Mouse (Mus musculus) CH12.LX (cell line): ENCODE data around the gene Hist1h4h. TPM values are rescaled to one million over a fixed set of nuclear protein-coding genes. Genes with fewer than 3 reads are reported as not detected.

Experiments used
- DNase-seq: peaks from one replicate; pipeline ENCODE4 v3.0.0-alpha.2; 2013; ENCODE audit errors: extremely low read depth
- H3K27ac ChIP-seq: 2 replicates; pipeline ENCODE4 v1.5.1; 2012; ENCODE audit warnings: low read depth, mild to moderate bottlenecking, control low read depth, moderate library complexity; ENCODE audit not compliant: insufficient read depth
- H3K27me3 ChIP-seq: replicated peaks from 2 replicates; pipeline ENCODE3; 2012; ENCODE audit warnings: inconsistent platforms
- H3K36me3 ChIP-seq, 2 experiments: replicated peaks in 1 of 2; 2 replicates each; pipeline versions ENCODE3 to v1.6.1; 2012; ENCODE audit warnings: inconsistent platforms in 1 of 2, low read length in 1 of 2, mild to moderate bottlenecking in 1 of 2, mixed read lengths in 1 of 2, moderate library complexity in 1 of 2; ENCODE audit not compliant: control insufficient read depth in 1 of 2, insufficient read depth in 1 of 2
- H3K4me1 ChIP-seq, 2 experiments: 2 replicates each; pipeline ENCODE4 v1.6.1; 2012; ENCODE audit warnings: inconsistent platforms in 1 of 2, moderate library complexity in 1 of 2; ENCODE audit not compliant: insufficient read depth in 2 of 2, control insufficient read depth in 1 of 2
- H3K4me2 ChIP-seq: 2 replicates; pipeline ENCODE4 v1.6.1; 2012; ENCODE audit warnings: low read depth, mild to moderate bottlenecking, control low read depth; ENCODE audit not compliant: poor library complexity, insufficient read depth, severe bottlenecking
- H3K4me3 ChIP-seq, 3 experiments: fragments of 150-350 bp in 1 of 3; sonication (generic) in 1 of 3; replicated peaks in 1 of 3; 2 replicates each; pipeline versions ENCODE3 to v1.5.1; 2011 to 2012; ENCODE audit warnings: low read depth in 2 of 3, low read length in 2 of 3, mild to moderate bottlenecking in 2 of 3, moderate library complexity in 2 of 3, control low read depth in 1 of 3, improper control_type of control experiment in 1 of 3, inconsistent platforms in 1 of 3, mixed read lengths in 1 of 3; ENCODE audit not compliant: poor library complexity in 1 of 3
- H3K79me2 ChIP-seq: replicated peaks from 2 replicates; pipeline ENCODE4 v1.6.1; 2012; ENCODE audit warnings: mild to moderate bottlenecking, moderate library complexity; ENCODE audit not compliant: control insufficient read depth, poor library complexity, insufficient read depth, severe bottlenecking; ENCODE audit errors: extremely low read depth
- H3K9ac ChIP-seq: 2 replicates; pipeline ENCODE4 v1.6.1; 2012; ENCODE audit warnings: low read depth, mild to moderate bottlenecking, control low read depth, moderate library complexity; ENCODE audit not compliant: insufficient read depth
- H3K9me3 ChIP-seq: replicated peaks from 2 replicates; pipeline ENCODE3; 2012; ENCODE audit warnings: low read length, inconsistent platforms, mixed read lengths
- BHLHE40 ChIP-seq: IDR thresholded peaks from 2 replicates; pipeline ENCODE4 v1.6.1; 2011; ENCODE audit warnings: mild to moderate bottlenecking, low read depth, low read length, improper control_type of control experiment
- ELF1 ChIP-seq: IDR thresholded peaks from 2 replicates; pipeline ENCODE4 v1.6.1; 2014; ENCODE audit warnings: low read depth, mild to moderate bottlenecking, inconsistent platforms, low read length, improper control_type of control experiment
- GABPA ChIP-seq: IDR thresholded peaks from 2 replicates; pipeline ENCODE4 v1.6.1; 2012; ENCODE audit warnings: low read depth, low read length, improper control_type of control experiment, inconsistent platforms; ENCODE audit not compliant: insufficient replicate concordance
- HCFC1 ChIP-seq: IDR thresholded peaks from 2 replicates; pipeline ENCODE4 v1.6.1; 2012; ENCODE audit warnings: low read depth, mild to moderate bottlenecking, inconsistent platforms, low read length, improper control_type of control experiment
- IRF4 ChIP-seq: IDR thresholded peaks from 2 replicates; pipeline ENCODE4 v1.6.1; 2014; ENCODE audit warnings: low read depth, mild to moderate bottlenecking, inconsistent platforms, low read length, improper control_type of control experiment
- JUN ChIP-seq: IDR thresholded peaks from 2 replicates; pipeline ENCODE4 v1.6.1; 2011; ENCODE audit warnings: low read depth, mild to moderate bottlenecking, low read length, improper control_type of control experiment, moderate library complexity; ENCODE audit not compliant: insufficient read depth
- JUND ChIP-seq: conservative IDR thresholded peaks from 2 replicates; pipeline ENCODE4 v1.6.1; 2011; ENCODE audit warnings: low read depth, low read length, improper control_type of control experiment
- KAT2A ChIP-seq: IDR thresholded peaks from 2 replicates; pipeline ENCODE4 v1.6.1; 2012; ENCODE audit warnings: low read length, improper control_type of control experiment, inconsistent platforms; ENCODE audit not compliant: insufficient replicate concordance
- MAFK ChIP-seq: IDR thresholded peaks from 2 replicates; pipeline ENCODE4 v1.6.1; 2011; ENCODE audit warnings: low read length, improper control_type of control experiment; ENCODE audit not compliant: insufficient replicate concordance
- MAX ChIP-seq: IDR thresholded peaks from 2 replicates; pipeline ENCODE4 v1.6.1; 2011; ENCODE audit warnings: low read length, improper control_type of control experiment
- MAZ ChIP-seq: IDR thresholded peaks from 2 replicates; pipeline ENCODE4 v1.6.1; 2012; ENCODE audit warnings: low read depth, mild to moderate bottlenecking, inconsistent platforms, low read length, improper control_type of control experiment, moderate library complexity
- MEF2A ChIP-seq: IDR thresholded peaks from 2 replicates; pipeline ENCODE4 v1.6.1; 2014; ENCODE audit warnings: low read depth, mild to moderate bottlenecking, inconsistent platforms, low read length, improper control_type of control experiment, borderline replicate concordance
- MXI1 ChIP-seq: IDR thresholded peaks from 2 replicates; pipeline ENCODE4 v1.6.1; 2011; ENCODE audit warnings: mild to moderate bottlenecking, low read depth, low read length, improper control_type of control experiment
- NELFE ChIP-seq: IDR thresholded peaks from 2 replicates; pipeline ENCODE4 v1.6.1; 2011; ENCODE audit warnings: low read depth, low read length, improper control_type of control experiment
- NRF1 ChIP-seq: IDR thresholded peaks from 2 replicates; pipeline ENCODE4 v1.6.1; 2014; ENCODE audit warnings: low read depth, mild to moderate bottlenecking, inconsistent platforms, low read length, improper control_type of control experiment, moderate library complexity
- POLR2A ChIP-seq: IDR thresholded peaks from 2 replicates; pipeline ENCODE4 v1.6.1; 2011; ENCODE audit warnings: low read depth, mild to moderate bottlenecking, improper control_type of control experiment, low read length
- POLR2AphosphoS2 ChIP-seq: IDR thresholded peaks from 2 replicates; pipeline ENCODE4 v1.6.1; 2011; ENCODE audit warnings: low read depth, low read length, improper control_type of control experiment
- RCOR1 ChIP-seq: conservative IDR thresholded peaks from 2 replicates; pipeline ENCODE4 v1.6.1; 2012; ENCODE audit warnings: low read depth, mild to moderate bottlenecking, inconsistent platforms, low read length, improper control_type of control experiment
- SIN3A ChIP-seq: IDR thresholded peaks from 2 replicates; pipeline ENCODE4 v1.6.1; 2012; ENCODE audit warnings: low read length, improper control_type of control experiment, inconsistent platforms
- TBP ChIP-seq: conservative IDR thresholded peaks from 2 replicates; pipeline ENCODE4 v1.6.1; 2011; ENCODE audit warnings: low read depth, low read length, improper control_type of control experiment
- TCF12 ChIP-seq: IDR thresholded peaks from 2 replicates; pipeline ENCODE4 v1.6.1; 2014; ENCODE audit warnings: low read depth, mild to moderate bottlenecking, inconsistent platforms, low read length, improper control_type of control experiment
- UBTF ChIP-seq: IDR thresholded peaks from 2 replicates; pipeline ENCODE4 v1.6.1; 2012; ENCODE audit warnings: low read depth, mild to moderate bottlenecking, inconsistent platforms, low read length, improper control_type of control experiment, moderate library complexity
- ZKSCAN1 ChIP-seq: IDR thresholded peaks from 2 replicates; pipeline ENCODE4 v1.6.1; 2012; ENCODE audit warnings: low read depth, inconsistent platforms, low read length, improper control_type of control experiment, borderline replicate concordance
- ZNF384 ChIP-seq: IDR thresholded peaks from 2 replicates; pipeline ENCODE4 v1.6.1; 2012; ENCODE audit warnings: low read depth, low read length, improper control_type of control experiment, inconsistent platforms
- dilution Hi-C: fragments of 300-500 bp; cut with MboI; formaldehyde crosslinking; loops from 2 replicates; pipeline ENCODE4 v1.14.3; 2020; ENCODE audit warnings: low sequenced_read_pairs; ENCODE audit not compliant: extremely low pct_unique_long_range_greater_than_20kb, extremely low pct_ligation_motif_present
- in situ Hi-C: fragments of 300-500 bp; cut with MboI; formaldehyde crosslinking; loops from 3 replicates; pipeline ENCODE4 v1.14.3; 2019; ENCODE audit warnings: low sequenced_read_pairs, low pct_ligation_motif_present, low pct_unique_long_range_greater_than_20kb, mixed read lengths
- polyA plus RNA-seq: library from polyadenylated mRNA; unstranded; fragments of >175 nt; gene quantifications from 2 replicates; pipeline ENCODE4 v1.2.1, GENCODE M21; 2012; ENCODE audit warnings: low read depth; ENCODE audit not compliant: insufficient read length
- total RNA-seq, 2 experiments: library from RNA; depleted of rRNA; stranded (reverse); fragments of 300-350 nt in 1 of 2; fragments of >200 nt in 1 of 2; gene quantifications; 2 replicates each; pipeline ENCODE4 v1.2.3; 2012 to 2014

Hist1h4h gene
- total and polyA plus RNA-seq, 3 experiments: 5.5 to 4,957 (median 19.4) TPM

DNA sequence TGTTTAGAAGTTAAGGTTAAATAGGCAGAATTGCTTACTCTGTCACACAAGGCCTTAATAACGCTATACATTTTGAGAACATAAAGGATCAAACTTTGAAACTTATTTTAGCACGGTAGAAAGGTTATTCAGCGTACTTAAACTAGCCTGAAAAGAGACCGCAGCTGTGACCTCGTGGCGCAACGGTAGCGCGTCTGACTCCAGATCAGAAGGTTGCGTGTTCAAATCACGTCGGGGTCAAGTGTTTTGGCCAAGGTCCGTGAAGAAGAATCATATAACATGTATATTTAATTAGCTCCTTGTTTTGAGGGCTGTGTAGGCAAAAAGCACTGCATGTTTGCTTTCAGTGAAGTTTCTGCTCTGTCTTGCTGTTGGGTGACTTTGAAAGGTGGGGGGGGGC, 24.5 kb upstream of the Hist1h4h start (continued):
- TF ChIP-seq GABPA: no peak
- no peak for TF ChIP-seq POLR2A
- TF ChIP-seq RCOR1: no peak
- no peak for TF ChIP-seq ZKSCAN1
- no peak for TF ChIP-seq MEF2A
- no peak for TF ChIP-seq MAX
- TF ChIP-seq SIN3A: 0 out of 2 replicates have a peak, but pooled peaks have one; percentile 5

DNA sequence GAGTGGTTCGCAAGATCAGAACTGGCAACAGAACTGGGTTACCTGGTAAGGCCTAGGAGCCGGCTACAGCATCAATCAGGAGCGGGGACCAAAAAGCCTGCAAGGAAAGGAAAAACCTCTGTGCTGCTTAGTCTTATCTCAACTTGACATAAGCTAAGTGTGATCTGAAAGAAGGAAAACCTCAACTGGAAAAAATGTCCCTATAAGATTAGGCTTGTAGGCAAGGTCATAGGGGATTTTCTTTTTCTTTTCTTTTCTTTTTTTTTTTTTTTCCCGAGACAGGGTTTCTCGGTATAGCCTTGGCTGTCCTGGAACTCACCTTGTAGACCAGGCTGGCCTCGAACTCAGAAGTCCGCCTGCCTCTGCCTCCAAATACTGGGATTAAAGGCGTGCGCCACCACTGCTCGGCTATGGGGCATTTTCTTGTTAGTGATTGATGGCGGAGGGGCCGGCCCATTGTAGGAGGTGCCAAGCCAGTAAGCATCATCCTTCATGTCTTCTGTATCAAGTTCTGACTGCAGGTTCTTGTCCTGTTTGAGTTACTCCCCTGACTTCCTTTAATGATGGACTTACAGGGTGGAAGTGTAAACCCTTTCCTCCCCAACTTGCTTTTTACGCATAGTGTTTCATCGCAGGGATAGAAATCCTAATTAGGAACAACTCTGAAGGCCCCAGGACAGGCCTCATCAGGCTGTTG, 23.9 kb upstream of the Hist1h4h start:
- peak; percentile 90 for DNase-seq
- no peaks in the 10 kb centered on the region for H3K9me3 ChIP-seq
- H3K79me2 ChIP-seq: no peaks in the 10 kb centered on the region
- H3K4me3 ChIP-seq: peak overlapping the region; percentile 25 to 55 (median 36)
- in situ Hi-C loops (loop anchor here (10.0 to 25.0 kb wide), 2 partner anchors 202 to 1570 kb away; partner anchors contain the start of gene Zfp184), dilution Hi-C loops (no loop called here)
- H3K4me2 ChIP-seq: peak overlapping the region; percentile 74
- TF ChIP-seq KAT2A (0 out of 2 replicates have a peak, but pooled peaks have one; percentile 55), MAFK (peak; percentile 66), TCF12 (0 out of 2 replicates have a peak, but pooled peaks have one; percentile 27), JUN (no peak), POLR2AphosphoS2 (no peak), UBTF (no peak), POLR2A (peak; percentile 49), NELFE (peak; percentile 44; the same call in 1 of the 2 replicates), JUND (0 out of 2 replicates have a peak, but pooled peaks have one; percentile 8), NRF1 (0 out of 2 replicates have a peak, but pooled peaks have one; percentile 6), MAZ (0 out of 2 replicates have a peak, but pooled peaks have one; percentile 36), HCFC1 (peak; percentile 21; the same call in 1 of the 2 replicates), ZNF384 (peak; percentile 74), ELF1 (peak; percentile 66; the same call in 1 of the 2 replicates), BHLHE40 (0 out of 2 replicates have a peak, but pooled peaks have one; percentile 8), IRF4 (no peak; the same call in 1 of the 2 replicates), TBP (peak; percentile 98), MXI1 (peak; percentile 23; the same call in 1 of the 2 replicates)
- H3K27ac ChIP-seq: peak overlapping the region; percentile 87
- H3K27me3 ChIP-seq: no peaks in the 10 kb centered on the region
- no peaks in the 10 kb centered on the region for H3K36me3 ChIP-seq
- H3K4me1 ChIP-seq: peaks cover 6 to 41% of the 10 kb centered on the region in 2 experiments; a peak in 3 of 4 replicates
- H3K9ac ChIP-seq: peak overlapping the region; percentile 47
